Mouse (Mus musculus) R1 (cell line): ENCODE results near the gene Nes.

Experiments used
- DNase-seq: peaks from one replicate; pipeline ENCODE4 v3.0.0-alpha.2; 2018; ENCODE audit warnings: low read depth, low spot score

Nes gene

GRCm38 (mm10) chr3:87970939-87971488, at the start of gene Nes:
Gene Nes, plus strand, starts transcription at chr3:87971078.
- peak; percentile 93 for DNase-seq

- no peak for DNase-seq
Observed at GRCm38 (mm10) chr3:87924996-87925395, 45.9 kb upstream of the Nes start.

- DNase-seq, result no peak
Observed at GRCm38 (mm10) chr3:87927452-87927851, 43.4 kb upstream of the Nes start.

- no peak for DNase-seq
Observed at GRCm38 (mm10) chr3:87929341-87930077, 41.4 kb upstream of the Nes start.

GRCm38 (mm10) chr3:87930078-87930795, 40.6 kb upstream of the Nes start, which contains the start of the genes Isg20l2 and Rrnad1:
Gene Isg20l2, plus strand, starts transcription at chr3:87930314.
Gene Rrnad1, minus strand, starts transcription at chr3:87930717.
- peak; percentile 98 for DNase-seq

GRCm38 (mm10) chr3:87934026-87934425, 36.9 kb upstream of the Nes start:
- DNase-seq, result no peak

- DNase-seq, result no peak
Observed at GRCm38 (mm10) chr3:87934501-87934900, 36.4 kb upstream of the Nes start.

GRCm38 (mm10) chr3:87935201-87935600, 35.7 kb upstream of the Nes start:
- no peak for DNase-seq

GRCm38 (mm10) chr3:87935776-87936175, 35.1 kb upstream of the Nes start:
- peak; percentile 88 for DNase-seq

- no peak for DNase-seq
Observed at GRCm38 (mm10) chr3:87940611-87941010, 30.3 kb upstream of the Nes start.

GRCm38 (mm10) chr3:87942471-87942870, 28.4 kb upstream of the Nes start:
- no peak for DNase-seq

GRCm38 (mm10) chr3:87943586-87943985, 27.3 kb upstream of the Nes start:
- DNase-seq, result no peak

GRCm38 (mm10) chr3:87944838-87945600, 25.9 kb upstream of the Nes start:
- DNase-seq, result no peak

- DNase-seq, result no peak
Observed at GRCm38 (mm10) chr3:87945781-87946540, 24.9 kb upstream of the Nes start.

GRCm38 (mm10) chr3:87946541-87946860, 24.4 kb upstream of the Nes start:
- no peak for DNase-seq

GRCm38 (mm10) chr3:87947056-87947810, 23.6 kb upstream of the Nes start:
- no peak for DNase-seq

- DNase-seq, result peak; percentile 51
Observed at GRCm38 (mm10) chr3:87947811-87948199, 23.1 kb upstream of the Nes start.

- DNase-seq, result peak; percentile 73
Observed at GRCm38 (mm10) chr3:87948378-87949265, 22.3 kb upstream of the Nes start, which contains the start of gene Crabp2. Gene Crabp2, plus strand, starts transcription at chr3:87948666.

GRCm38 (mm10) chr3:87949266-87949954, 21.5 kb upstream of the Nes start:
- no peak for DNase-seq
